Mouse (Mus musculus) spleen, adult 2 months (tissue): Measurements from ENCODE around the gene Tmem150c.

Source experiments
- CTCF ChIP-seq: fragments of 200-500 bp; IDR thresholded peaks from 2 replicates; pipeline ENCODE4 v1.5.1; 2011; ENCODE audit warnings: mild to moderate bottlenecking, inconsistent platforms; ENCODE audit not compliant: insufficient read depth, insufficient read length, insufficient replicate concordance; ENCODE audit errors: extremely low read depth
- POLR2A ChIP-seq: fragments of 200-500 bp; IDR thresholded peaks from 2 replicates; pipeline ENCODE4 v1.6.1; 2011; ENCODE audit warnings: low read depth, low read length, inconsistent platforms

GRCm38 (mm10) chr5:100119331-100119730, 40.3 kb downstream of the Tmem150c start:
- TF ChIP-seq POLR2A, result no peak
- no peak for TF ChIP-seq CTCF
